Mouse (Mus musculus): ENCODE results near the gene Coro6. TPM values are rescaled to one million over a fixed set of nuclear protein-coding genes. Genes with fewer than 3 reads are reported as not detected.

The Coro6 gene
- polyA plus RNA-seq, 1 experiment from 2014 or later = 0.06 TPM

GRCm38 (mm10) chr11:77471407-77471806 is 9.2 kb downstream of the Coro6 start:
- no peaks in the 10 kb centered on the region for H3K9me3 ChIP-seq (replicated peaks; ENCODE audit: control insufficient read depth, low read length)
- H3K4me2 ChIP-seq (ENCODE audit: low read length) = no peak overlapping the region
- H3K36me3 ChIP-seq (ENCODE audit: control insufficient read depth, insufficient read depth, low read length) = peaks cover 53% of the 10 kb centered on the region
- H3K4me3 ChIP-seq (ENCODE audit: low read depth, low read length) = no peak overlapping the region
- no peak overlapping the region for H3K27ac ChIP-seq (ENCODE audit: low read depth, low read length)
- DNase-seq (ENCODE audit: low spot score) = no peak
- ATAC-seq = no peak
- H3K4me1 ChIP-seq (ENCODE audit: control insufficient read depth, insufficient read depth, low read length) = no peaks in the 10 kb centered on the region
- 77% methylated on average over 29 of the region's 29 CpGs for WGBS
- H3K27me3 ChIP-seq (replicated peaks; ENCODE audit: control insufficient read depth, insufficient read depth, low read length) = peaks cover 7% of the 10 kb centered on the region
- H3K9ac ChIP-seq (ENCODE audit: low read length) = no peak overlapping the region

GRCm38 (mm10) chr11:77472775-77473174 is 10.6 kb downstream of the Coro6 start:
- no peaks in the 10 kb centered on the region for H3K4me1 ChIP-seq (ENCODE audit: control insufficient read depth, insufficient read depth, low read length)
- no peak for ATAC-seq
- no peak for DNase-seq (ENCODE audit: low spot score)
- no peak overlapping the region for H3K9ac ChIP-seq (ENCODE audit: low read length)
- no peaks in the 10 kb centered on the region for H3K27me3 ChIP-seq (replicated peaks; ENCODE audit: control insufficient read depth, insufficient read depth, low read length)
- H3K4me2 ChIP-seq (ENCODE audit: low read length) = no peak overlapping the region
- peaks cover 62% of the 10 kb centered on the region for H3K36me3 ChIP-seq (ENCODE audit: control insufficient read depth, insufficient read depth, low read length)
- WGBS = 93% methylated on average over 16 of the region's 16 CpGs
- H3K4me3 ChIP-seq (ENCODE audit: low read depth, low read length) = no peak overlapping the region
- no peak overlapping the region for H3K27ac ChIP-seq (ENCODE audit: low read depth, low read length)
- H3K9me3 ChIP-seq (replicated peaks; ENCODE audit: control insufficient read depth, low read length) = no peaks in the 10 kb centered on the region

- Histone ChIP-seq H3K4me2 (ENCODE audit: low read length) (no peak overlapping the region), H3K36me3 (ENCODE audit: control insufficient read depth, insufficient read depth, low read length) (peaks cover 54% of the 10 kb centered on the region), H3K27me3 (replicated peaks; ENCODE audit: control insufficient read depth, insufficient read depth, low read length) (no peaks in the 10 kb centered on the region), H3K4me3 (ENCODE audit: low read depth, low read length) (no peak overlapping the region), H3K9ac (ENCODE audit: low read length) (no peak overlapping the region), H3K9me3 (replicated peaks; ENCODE audit: control insufficient read depth, low read length) (no peaks in the 10 kb centered on the region), H3K27ac (ENCODE audit: low read depth, low read length) (no peak overlapping the region), H3K4me1 (ENCODE audit: control insufficient read depth, insufficient read depth, low read length) (no peaks in the 10 kb centered on the region)
- no peak for ATAC-seq
- DNase-seq (ENCODE audit: low spot score) = no peak
- 93% methylated on average over 14 of the region's 14 CpGs for WGBS
These were observed 14.0 kb downstream of the Coro6 start for GRCm38 (mm10) chr11:77476216-77476615.

- H3K27ac ChIP-seq (ENCODE audit: low read depth, low read length) = no peak overlapping the region
- H3K9ac ChIP-seq (ENCODE audit: low read length) = no peak overlapping the region
- ATAC-seq (no peak), DNase-seq (ENCODE audit: low spot score) (no peak)
- no peaks in the 10 kb centered on the region for H3K4me1 ChIP-seq (ENCODE audit: control insufficient read depth, insufficient read depth, low read length)
- no peak overlapping the region for H3K4me2 ChIP-seq (ENCODE audit: low read length)
- H3K4me3 ChIP-seq (ENCODE audit: low read depth, low read length) = no peak overlapping the region
- no peaks in the 10 kb centered on the region for H3K9me3 ChIP-seq (replicated peaks; ENCODE audit: control insufficient read depth, low read length)
- peaks cover 51% of the 10 kb centered on the region for H3K36me3 ChIP-seq (ENCODE audit: control insufficient read depth, insufficient read depth, low read length)
- H3K27me3 ChIP-seq (replicated peaks; ENCODE audit: control insufficient read depth, insufficient read depth, low read length) = no peaks in the 10 kb centered on the region
- 94% methylated on average over 6 of the region's 6 CpGs for WGBS
These were observed 14.7 kb downstream of the Coro6 start for GRCm38 (mm10) chr11:77476895-77477294.

- no peak overlapping the region for H3K27ac ChIP-seq (ENCODE audit: low read depth, low read length)
- no peak overlapping the region for H3K9ac ChIP-seq (ENCODE audit: low read length)
- no peak overlapping the region for H3K4me2 ChIP-seq (ENCODE audit: low read length)
- no peak for DNase-seq (ENCODE audit: low spot score)
- WGBS = 75% methylated on average over 3 of the region's 3 CpGs
- no peaks in the 10 kb centered on the region for H3K27me3 ChIP-seq (replicated peaks; ENCODE audit: control insufficient read depth, insufficient read depth, low read length)
- peaks cover 37% of the 10 kb centered on the region for H3K4me1 ChIP-seq (ENCODE audit: control insufficient read depth, insufficient read depth, low read length)
- H3K9me3 ChIP-seq (replicated peaks; ENCODE audit: control insufficient read depth, low read length) = no peaks in the 10 kb centered on the region
- no peak overlapping the region for H3K4me3 ChIP-seq (ENCODE audit: low read depth, low read length)
- no peak for ATAC-seq
- 0 out of 2 replicates have a peak, but pooled peaks cover 7% of the 10 kb centered on the region for H3K36me3 ChIP-seq (ENCODE audit: control insufficient read depth, insufficient read depth, low read length)
These were observed 20.8 kb downstream of the Coro6 start for GRCm38 (mm10) chr11:77483043-77483442.

- 0 out of 2 replicates have a peak, but pooled peaks cover 7% of the 10 kb centered on the region for H3K36me3 ChIP-seq (ENCODE audit: control insufficient read depth, insufficient read depth, low read length)
- 87% methylated on average over 11 of the region's 11 CpGs for WGBS
- no peak overlapping the region for H3K27ac ChIP-seq (ENCODE audit: low read depth, low read length)
- H3K9me3 ChIP-seq (replicated peaks; ENCODE audit: control insufficient read depth, low read length) = no peaks in the 10 kb centered on the region
- no peak for ATAC-seq
- DNase-seq (ENCODE audit: low spot score) = no peak
- H3K4me1 ChIP-seq (ENCODE audit: control insufficient read depth, insufficient read depth, low read length) = peaks cover 42% of the 10 kb centered on the region
- H3K9ac ChIP-seq (ENCODE audit: low read length) = 0 out of 2 replicates have a peak overlapping the region, but pooled peaks have one; percentile 8
- no peak overlapping the region for H3K4me3 ChIP-seq (ENCODE audit: low read depth, low read length)
- H3K27me3 ChIP-seq (replicated peaks; ENCODE audit: control insufficient read depth, insufficient read depth, low read length) = no peaks in the 10 kb centered on the region
- H3K4me2 ChIP-seq (ENCODE audit: low read length) = no peak overlapping the region
These were observed 21.5 kb downstream of the Coro6 start for GRCm38 (mm10) chr11:77483510-77484255.

- Histone ChIP-seq H3K4me2 (ENCODE audit: low read length) (peak overlapping the region; percentile 32), H3K27me3 (replicated peaks; ENCODE audit: control insufficient read depth, insufficient read depth, low read length) (no peaks in the 10 kb centered on the region), H3K9me3 (replicated peaks; ENCODE audit: control insufficient read depth, low read length) (no peaks in the 10 kb centered on the region), H3K9ac (ENCODE audit: low read length) (0 out of 2 replicates have a peak overlapping the region, but pooled peaks have one; percentile 38), H3K4me3 (ENCODE audit: low read depth, low read length) (no peak overlapping the region), H3K36me3 (ENCODE audit: control insufficient read depth, insufficient read depth, low read length) (0 out of 2 replicates have a peak, but pooled peaks cover 7% of the 10 kb centered on the region), H3K4me1 (ENCODE audit: control insufficient read depth, insufficient read depth, low read length) (peaks cover 44% of the 10 kb centered on the region), H3K27ac (ENCODE audit: low read depth, low read length) (peak overlapping the region; percentile 82)
- WGBS = 31% methylated on average over 6 of the region's 6 CpGs
- ATAC-seq = no peak
- DNase-seq (ENCODE audit: low spot score) = peak; percentile 75
These were observed 23.0 kb downstream of the Coro6 start for GRCm38 (mm10) chr11:77485229-77485628.

GRCm38 (mm10) chr11:77486798-77487197 is 24.6 kb downstream of the Coro6 start:
- Histone ChIP-seq H3K9ac (ENCODE audit: low read length) (peak overlapping the region; percentile 41), H3K9me3 (replicated peaks; ENCODE audit: control insufficient read depth, low read length) (no peaks in the 10 kb centered on the region), H3K27ac (ENCODE audit: low read depth, low read length) (peak overlapping the region; percentile 82), H3K36me3 (ENCODE audit: control insufficient read depth, insufficient read depth, low read length) (0 out of 2 replicates have a peak, but pooled peaks cover 3% of the 10 kb centered on the region), H3K4me2 (ENCODE audit: low read length) (peak overlapping the region; percentile 94), H3K4me1 (ENCODE audit: control insufficient read depth, insufficient read depth, low read length) (peaks cover 53% of the 10 kb centered on the region), H3K4me3 (ENCODE audit: low read depth, low read length) (peak overlapping the region; percentile 18; the same call in 1 of the 2 replicates), H3K27me3 (replicated peaks; ENCODE audit: control insufficient read depth, insufficient read depth, low read length) (no peaks in the 10 kb centered on the region)
- DNase-seq (ENCODE audit: low spot score) = peak; percentile 85
- 17% methylated on average over 5 of the region's 5 CpGs for WGBS
- peak; percentile 16; the same call in 1 of the 2 replicates for ATAC-seq
